Mouse (Mus musculus): ENCODE measurements around the gene Abhd12.

- no peak for TF ChIP-seq CTCF (IDR thresholded peaks at IDR 0.05; ENCODE audit: insufficient read depth, low read depth, low read length)
- TF ChIP-seq POLR2A (IDR thresholded peaks at IDR 0.05; ENCODE audit: insufficient read depth, low read depth, low read length) = peak; percentile 89
Measured at GRCm38 (mm10) chr2:150786251-150787180, 118.0 kb downstream of the Abhd12 start, which contains the start of gene Pygb.
